Mouse (Mus musculus) common myeloid progenitor, adult 5-6 weeks (primary cell): ENCODE measurements around the gene Rapgef5. TPM values are rescaled to one million over a fixed set of nuclear protein-coding genes. Genes with fewer than 3 reads are reported as not detected.
"Not testable (repeated sequence)": the region's sequence is repeated elsewhere in the genome, so short reads cannot be mapped to it uniquely, and the experiment has no call there.

Experiments
- ATAC-seq: replicated peaks from 2 replicates; pipeline ENCODE4 v1.8.0; 2016; ENCODE audit warnings: low read depth, mild to moderate bottlenecking, moderate TSS enrichment, inconsistent platforms; ENCODE audit not compliant: poor library complexity, severe bottlenecking
- total RNA-seq: library from RNA; stranded (forward); fragments of 200-1000, 187-1606 nt; gene quantifications from 2 replicates; pipeline ENCODE4 v1.2.3, GENCODE M21; 2017

Gene Rapgef5
- total RNA-seq, 1 experiment from 2014 or later = 3.3 TPM

- ATAC-seq = not testable (repeated sequence)
These were observed 287.7 kb downstream of the Rapgef5 start, which contains the start of gene Cdca7l for GRCm38 (mm10) chr12:117803989-117804388. Cdca7l (plus strand) TSS chr12:117804289.

GRCm38 (mm10) chr12:117805576-117805975, 289.3 kb downstream of the Rapgef5 start:
- ATAC-seq = no peak

- no peak for ATAC-seq
These were observed 289.8 kb downstream of the Rapgef5 start for GRCm38 (mm10) chr12:117806007-117806451.

GRCm38 (mm10) chr12:117806470-117806869, 290.2 kb downstream of the Rapgef5 start:
- no peak for ATAC-seq

GRCm38 (mm10) chr12:117807637-117808036, 291.4 kb downstream of the Rapgef5 start:
- no peak for ATAC-seq

- ATAC-seq = no peak
These were observed 292.4 kb downstream of the Rapgef5 start for GRCm38 (mm10) chr12:117808355-117809326.
